Mouse (Mus musculus) midbrain, embryonic 11.5 days (tissue): ENCODE results near the gene Fblim1. TPM values are rescaled to one million over a fixed set of nuclear protein-coding genes. Genes with fewer than 3 reads are reported as not detected.

Experiments used
- ATAC-seq: fragments of 200-750 bp; cut with Nextera tagmentation; 2 replicates; pipeline ENCODE4 v1.8.0; 2017; ENCODE audit warnings: moderate TSS enrichment, moderate library complexity; ENCODE audit not compliant: low FRiP score
- DNase-seq: peaks from one replicate; pipeline ENCODE4 v3.0.0; 2015; ENCODE audit warnings: low spot score; ENCODE audit errors: missing footprints
- H3K27ac ChIP-seq: fragments of 300-500 bp; sonication (generic); 2 replicates; pipeline ENCODE4 v1.5.1; 2014; ENCODE audit warnings: low read depth, low read length
- H3K27me3 ChIP-seq: fragments of 300-500 bp; sonication (generic); 2 replicates; pipeline ENCODE4 v1.6.1; 2014; ENCODE audit warnings: mild to moderate bottlenecking, low read length, moderate library complexity, mixed read lengths; ENCODE audit not compliant: control insufficient read depth, insufficient read depth
- H3K36me3 ChIP-seq: fragments of 300-500 bp; sonication (generic); 2 replicates; pipeline ENCODE4 v1.6.1; 2014; ENCODE audit warnings: mild to moderate bottlenecking, low read length, moderate library complexity, mixed read lengths; ENCODE audit not compliant: control insufficient read depth, insufficient read depth
- H3K4me1 ChIP-seq: fragments of 300-500 bp; sonication (generic); 2 replicates; pipeline ENCODE4 v1.6.1; 2014; ENCODE audit warnings: low read length; ENCODE audit not compliant: control insufficient read depth, insufficient read depth
- H3K4me2 ChIP-seq: fragments of 300-500 bp; sonication (generic); 2 replicates; pipeline ENCODE4 v1.6.1; 2014; ENCODE audit warnings: mild to moderate bottlenecking, moderate library complexity
- H3K4me3 ChIP-seq: fragments of 300-500 bp; sonication (generic); 2 replicates; pipeline ENCODE4 v1.5.1; 2014; ENCODE audit warnings: low read depth, low read length
- H3K9ac ChIP-seq: fragments of 300-500 bp; sonication (generic); 2 replicates; pipeline ENCODE4 v1.6.1; 2014; ENCODE audit warnings: low read length
- H3K9me3 ChIP-seq: fragments of 300-500 bp; sonication (generic); 2 replicates; pipeline ENCODE4 v1.6.1; 2016; ENCODE audit warnings: low read length; ENCODE audit not compliant: control insufficient read depth
- WGBS: fragments of 180-500 bp; shearing (Covaris S2); extraction: QIAGEN DNeasy Blood & Tissue Kit; methylation state at CpG from one replicate; pipeline ENCODE4 v1.1.7; 2014; 5-methylcytosine and 5-hydroxymethylcytosine counted together
- polyA plus RNA-seq: library from polyadenylated mRNA; unstranded; fragments of >200 nt; fragmentation: Nextera tagmentation; extraction: Ambion mirVana; gene quantifications from 2 replicates; pipeline ENCODE4 v1.2.1, GENCODE M21; 2014

Gene Fblim1
- polyA plus RNA-seq, 1 experiment from 2014 or later = 20.0 TPM

DNA sequence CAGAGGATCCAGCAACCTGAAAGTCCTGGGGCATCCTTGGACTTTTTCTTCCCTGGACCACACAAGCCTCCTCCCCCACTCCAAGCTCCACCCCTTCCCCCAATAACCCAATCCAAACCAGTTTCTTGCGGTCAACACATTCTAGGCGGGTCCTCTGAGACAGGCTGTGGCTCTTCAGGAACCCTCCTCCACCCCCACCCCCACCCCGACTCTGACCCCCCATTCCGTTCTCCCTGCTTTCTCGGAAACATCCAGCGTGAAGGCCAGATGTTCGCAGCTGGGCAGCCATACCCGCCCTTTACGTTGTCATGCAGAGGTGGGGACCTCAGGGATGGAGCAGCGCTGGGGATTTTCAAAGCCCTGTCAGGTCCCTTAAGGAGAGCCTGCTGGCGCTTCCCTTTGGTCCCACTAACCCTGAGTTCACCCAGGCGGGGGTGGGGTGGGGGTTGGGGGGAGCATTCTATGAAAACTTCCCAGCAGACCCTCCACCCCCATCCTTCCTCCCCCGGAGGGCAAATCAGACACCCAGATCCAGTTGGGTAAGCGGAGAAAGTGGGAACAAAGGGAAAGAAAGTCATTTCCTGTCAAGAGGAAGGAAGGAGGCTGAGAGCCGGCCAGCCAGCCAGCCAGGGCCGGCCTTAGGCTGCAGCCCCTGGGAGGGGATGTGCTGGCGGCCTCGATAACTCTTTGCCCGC, 7.5 kb downstream of the Fblim1 start:
- DNase-seq = peak; percentile 93

DNA sequence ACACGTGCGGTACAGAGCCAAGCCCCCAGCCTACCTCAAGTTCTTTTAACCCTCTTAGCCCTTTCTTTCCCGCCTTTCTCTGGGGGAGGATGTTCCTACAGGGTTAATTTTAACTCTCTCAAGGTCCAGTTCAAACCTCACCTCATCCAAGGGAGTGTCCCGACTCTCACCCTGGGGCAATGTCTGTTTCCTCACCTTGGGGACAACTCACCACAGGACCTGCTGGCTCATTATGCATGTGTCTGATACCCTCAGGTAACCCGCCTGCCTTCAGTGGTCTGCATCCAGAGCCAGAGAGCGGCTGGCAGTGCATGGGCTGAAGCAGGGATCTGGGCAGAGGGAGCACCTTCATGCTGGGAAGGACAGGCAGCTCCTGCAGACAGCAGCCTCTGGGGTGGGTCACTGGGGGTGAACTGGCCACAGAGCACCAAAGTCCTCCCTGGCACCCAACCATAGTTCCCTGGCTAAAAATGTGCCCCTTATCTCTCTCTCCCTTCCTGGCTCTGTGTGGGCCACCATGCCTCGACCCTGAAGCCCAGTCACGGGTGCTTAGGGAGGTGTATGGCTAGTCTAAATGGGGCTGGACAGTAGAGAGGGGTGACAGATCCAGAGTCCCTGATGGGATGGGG, 9.1 kb downstream of the Fblim1 start:
- Histone ChIP-seq H3K4me1 (peaks cover 15% of the 10 kb centered on the region), H3K27me3 (peaks cover 15% of the 10 kb centered on the region), H3K9ac (no peak overlapping the region), H3K4me3 (no peak overlapping the region), H3K9me3 (no peaks in the 10 kb centered on the region), H3K36me3 (no peaks in the 10 kb centered on the region), H3K27ac (no peak overlapping the region), H3K4me2 (no peak overlapping the region)
- DNase-seq = no peak
- WGBS = 88% methylated on average over 8 of the region's 8 CpGs
- ATAC-seq = no peak

More for the DNA sequence above, 7.5 kb downstream of the Fblim1 start:
- peak overlapping the region; percentile 86 for H3K4me2 ChIP-seq
- H3K27ac ChIP-seq = no peak overlapping the region
- H3K4me3 ChIP-seq = peak overlapping the region; percentile 47
- H3K4me1 ChIP-seq = peaks cover 15% of the 10 kb centered on the region
- no peaks in the 10 kb centered on the region for H3K36me3 ChIP-seq
- peaks cover 15% of the 10 kb centered on the region for H3K27me3 ChIP-seq
- H3K9ac ChIP-seq = peak overlapping the region; percentile 64
- ATAC-seq = peak; percentile 36; the same call in 1 of the 2 replicates
- 2% methylated on average over 19 of the region's 19 CpGs for WGBS
- no peaks in the 10 kb centered on the region for H3K9me3 ChIP-seq

DNA sequence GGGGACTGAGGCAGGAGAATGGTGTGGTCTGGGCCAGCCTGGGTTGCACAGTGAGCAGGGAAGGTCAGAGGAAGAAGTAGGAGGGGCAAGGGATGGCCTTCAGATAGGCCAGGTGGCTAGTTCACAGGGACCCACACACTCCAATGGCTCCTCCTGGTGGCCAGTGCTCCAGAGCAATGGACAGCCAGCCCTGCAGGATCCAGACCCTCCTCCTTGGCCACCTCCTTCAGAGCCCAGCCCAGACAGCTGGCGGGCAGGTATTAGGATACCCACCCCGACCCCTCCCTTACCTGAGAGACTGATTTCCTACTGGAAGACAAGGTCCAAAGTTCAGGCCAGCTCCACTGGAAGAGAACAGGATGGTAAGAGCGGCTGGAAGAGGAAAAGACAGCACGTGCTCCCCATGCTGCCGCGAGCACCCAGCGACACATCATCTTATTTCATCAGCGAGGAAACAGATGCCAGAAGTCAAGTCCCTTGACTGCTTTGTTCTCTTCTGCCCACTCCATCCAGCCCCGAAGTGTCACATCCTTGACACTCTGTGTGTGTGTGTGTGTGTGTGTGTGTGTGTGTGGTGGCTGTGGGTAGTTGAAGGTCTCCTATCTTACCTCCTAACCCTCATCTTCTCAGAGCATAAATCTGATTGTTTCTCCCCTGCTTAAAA, 10.2 kb downstream of the Fblim1 start:
- Histone ChIP-seq H3K4me1 (peaks cover 15% of the 10 kb centered on the region), H3K36me3 (no peaks in the 10 kb centered on the region), H3K4me2 (no peak overlapping the region), H3K27ac (no peak overlapping the region), H3K9me3 (no peaks in the 10 kb centered on the region), H3K9ac (no peak overlapping the region), H3K4me3 (no peak overlapping the region), H3K27me3 (peaks cover 15% of the 10 kb centered on the region)
- DNase-seq = no peak
- WGBS = 76% methylated on average over 9 of the region's 9 CpGs
- ATAC-seq = no peak

DNA sequence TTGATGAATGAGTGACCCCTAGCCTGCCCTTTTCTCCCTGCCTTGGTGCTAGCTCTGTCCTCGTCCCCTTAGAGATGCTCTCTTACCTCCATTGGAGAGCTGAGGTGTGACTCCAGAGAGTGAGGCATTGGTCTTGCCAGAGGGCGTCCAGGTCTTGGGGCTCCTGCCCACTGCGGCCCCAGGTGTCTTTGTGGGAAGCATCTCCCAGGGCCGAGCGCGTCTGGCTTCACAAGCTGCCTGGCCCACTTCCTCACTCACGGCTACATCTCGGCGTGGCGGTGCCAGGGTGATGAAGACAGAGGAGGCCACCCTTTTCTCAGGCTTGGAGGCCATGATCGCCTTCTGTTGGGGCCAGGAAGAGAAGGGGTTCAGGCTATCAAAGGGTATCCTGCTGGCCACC, 10.8 kb downstream of the Fblim1 start:
- Histone ChIP-seq H3K9me3 (no peaks in the 10 kb centered on the region), H3K4me2 (no peak overlapping the region), H3K9ac (no peak overlapping the region), H3K4me1 (peaks cover 15% of the 10 kb centered on the region), H3K4me3 (no peak overlapping the region), H3K27me3 (peaks cover 15% of the 10 kb centered on the region), H3K36me3 (no peaks in the 10 kb centered on the region), H3K27ac (no peak overlapping the region)
- DNase-seq (no peak), ATAC-seq (no peak)
- WGBS = 90% methylated on average over 11 of the region's 11 CpGs

DNA sequence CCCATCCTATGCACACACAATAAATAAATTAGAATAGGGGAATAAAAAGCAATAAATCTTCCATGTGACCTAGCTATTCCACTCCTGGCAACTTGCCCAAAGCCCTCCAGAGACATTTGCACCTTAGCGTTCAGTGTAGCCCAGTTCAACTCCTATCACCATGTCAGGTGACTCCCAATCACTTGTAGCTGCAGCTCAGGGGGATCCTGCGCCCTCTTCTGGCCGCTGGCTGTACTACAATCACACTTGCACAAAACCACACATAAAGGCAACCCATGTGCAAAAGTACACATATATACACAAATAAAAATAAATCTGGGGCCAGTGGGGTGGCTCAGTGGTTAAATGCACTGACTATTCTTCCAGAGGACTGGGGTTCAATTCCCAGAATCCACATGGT, 14.3 kb downstream of the Fblim1 start:
- Histone ChIP-seq H3K27me3 (no peaks in the 10 kb centered on the region), H3K27ac (no peak overlapping the region), H3K36me3 (no peaks in the 10 kb centered on the region), H3K4me2 (no peak overlapping the region), H3K4me1 (no peaks in the 10 kb centered on the region), H3K9ac (no peak overlapping the region), H3K4me3 (no peak overlapping the region), H3K9me3 (no peaks in the 10 kb centered on the region)
- DNase-seq (peak; percentile 92), ATAC-seq (no peak)
- 29% methylated on average over 3 of the region's 3 CpGs for WGBS

DNA sequence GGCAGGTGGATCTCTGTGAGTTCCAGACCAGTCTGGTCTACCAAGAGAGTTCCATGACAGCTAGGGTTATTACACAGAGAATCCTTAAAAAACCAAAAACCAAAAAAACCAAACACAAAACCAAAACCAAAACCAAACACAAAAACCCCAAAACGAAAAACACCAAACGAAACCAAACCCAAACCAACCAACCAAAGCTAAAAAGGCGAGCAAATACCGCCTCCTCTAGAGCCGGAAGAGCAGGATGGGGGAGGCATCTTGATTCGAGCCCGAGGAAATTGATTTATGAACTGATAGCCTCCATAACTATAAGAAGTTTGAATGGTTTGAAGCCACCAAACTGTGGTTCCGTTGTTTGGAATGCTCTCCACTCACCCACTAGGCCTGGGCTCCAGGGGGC, 22.0 kb downstream of the Fblim1 start:
- ATAC-seq (no peak), DNase-seq (no peak)
- Histone ChIP-seq H3K36me3 (no peaks in the 10 kb centered on the region), H3K27me3 (no peaks in the 10 kb centered on the region), H3K4me2 (no peak overlapping the region), H3K9me3 (no peaks in the 10 kb centered on the region), H3K27ac (no peak overlapping the region), H3K4me1 (no peaks in the 10 kb centered on the region), H3K9ac (no peak overlapping the region), H3K4me3 (no peak overlapping the region)
- 91% methylated on average over 8 of the region's 8 CpGs for WGBS

DNA sequence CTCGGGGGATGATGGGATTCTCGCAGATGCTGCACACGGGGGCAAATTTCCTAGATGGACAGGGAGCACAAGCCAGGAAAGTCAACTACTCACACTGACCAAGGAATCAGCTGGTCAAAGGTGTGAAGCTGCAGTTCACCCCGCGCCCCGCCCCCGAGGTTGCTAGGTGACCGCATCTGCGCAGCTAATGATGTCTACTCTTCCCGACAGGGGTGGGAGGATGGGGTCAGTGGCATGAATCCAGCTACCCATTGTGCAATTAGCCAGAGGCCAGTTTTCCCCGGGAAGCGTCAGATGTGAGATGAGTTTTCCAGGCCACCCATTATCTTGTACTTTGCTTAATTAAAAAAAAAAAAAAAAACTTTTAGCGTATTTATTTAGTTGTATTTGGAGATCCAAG, 24.8 kb downstream of the Fblim1 start:
- no peaks in the 10 kb centered on the region for H3K27me3 ChIP-seq
- no peak overlapping the region for H3K4me2 ChIP-seq
- DNase-seq = no peak
- H3K4me1 ChIP-seq = no peaks in the 10 kb centered on the region
- no peaks in the 10 kb centered on the region for H3K9me3 ChIP-seq
- no peak overlapping the region for H3K27ac ChIP-seq
- no peak overlapping the region for H3K4me3 ChIP-seq
- no peak overlapping the region for H3K9ac ChIP-seq
- ATAC-seq = no peak
- no peaks in the 10 kb centered on the region for H3K36me3 ChIP-seq
- WGBS = 88% methylated on average over 13 of the region's 13 CpGs

DNA sequence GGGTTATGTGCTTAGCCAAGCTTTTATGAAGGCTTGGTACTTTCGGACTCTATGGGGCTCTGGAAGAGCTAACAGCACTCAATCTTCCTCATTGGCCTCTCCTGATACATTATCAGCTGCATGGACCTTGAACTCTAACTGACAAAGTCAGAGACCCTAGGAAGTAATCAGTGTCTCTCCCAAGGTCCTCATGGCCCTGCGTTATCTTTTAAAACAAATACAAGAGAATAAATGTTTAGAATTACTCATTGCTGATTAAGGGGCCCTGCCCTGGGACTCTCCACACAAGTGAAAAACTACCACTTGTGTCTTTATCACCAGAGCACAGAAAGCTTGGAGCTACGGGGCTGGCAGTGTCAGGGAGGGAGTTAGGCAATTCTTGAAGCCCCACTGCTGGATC, 27.1 kb downstream of the Fblim1 start:
- Histone ChIP-seq H3K9me3 (no peaks in the 10 kb centered on the region), H3K9ac (no peak overlapping the region), H3K36me3 (no peaks in the 10 kb centered on the region), H3K4me3 (no peak overlapping the region), H3K27ac (no peak overlapping the region), H3K4me1 (no peaks in the 10 kb centered on the region), H3K4me2 (no peak overlapping the region), H3K27me3 (no peaks in the 10 kb centered on the region)
- no peak for ATAC-seq
- no peak for DNase-seq
- 93% methylated on average over 3 of the region's 3 CpGs for WGBS

DNA sequence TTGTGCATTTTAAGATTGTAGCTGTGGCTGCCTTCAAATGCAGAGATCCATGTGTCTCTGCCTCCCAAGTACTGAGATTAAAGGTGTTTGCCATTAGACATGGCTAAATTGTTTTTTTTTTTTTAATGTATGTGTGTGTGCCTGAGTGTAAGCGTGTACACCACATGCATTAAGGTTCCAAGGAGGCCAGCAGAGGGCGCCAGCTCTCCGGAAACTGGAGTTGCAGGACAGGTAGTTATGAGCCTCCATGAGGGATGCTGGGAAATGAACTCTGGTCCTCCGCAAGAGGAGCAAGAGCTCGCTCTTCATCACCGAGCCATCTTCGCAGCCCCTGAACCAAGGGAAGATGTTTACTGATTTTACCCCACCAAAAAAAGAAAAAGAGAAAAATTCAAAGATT, 29.0 kb downstream of the Fblim1 start:
- Histone ChIP-seq H3K27me3 (no peaks in the 10 kb centered on the region), H3K36me3 (no peaks in the 10 kb centered on the region), H3K4me1 (no peaks in the 10 kb centered on the region), H3K4me3 (no peak overlapping the region), H3K4me2 (no peak overlapping the region), H3K9me3 (no peaks in the 10 kb centered on the region), H3K27ac (no peak overlapping the region), H3K9ac (no peak overlapping the region)
- ATAC-seq (no peak), DNase-seq (no peak)
- WGBS = 94% methylated on average over 7 of the region's 7 CpGs
